Mouse (Mus musculus): Measurements from ENCODE around the gene Pmpcb.

DNA sequence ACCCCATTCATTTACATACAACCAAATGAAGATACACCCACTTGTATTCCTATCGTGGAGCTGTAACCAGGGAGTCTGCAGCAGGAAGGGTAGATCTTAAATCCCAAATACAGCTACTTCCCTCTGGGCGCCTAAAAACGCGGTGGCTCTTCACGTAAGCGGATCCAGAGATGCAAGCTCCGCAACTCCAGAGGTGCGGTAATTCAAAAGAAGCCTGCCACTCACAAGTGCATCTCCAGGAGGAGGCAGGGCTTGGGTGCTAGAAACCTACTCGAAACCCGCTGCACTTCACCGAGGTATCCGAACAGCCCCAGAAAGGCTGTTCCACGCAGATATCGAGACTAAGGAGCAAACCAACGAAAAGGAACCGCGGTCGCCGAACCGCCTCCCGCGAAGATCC lies 36.0 kb upstream of the Pmpcb start:
- no peak for TF ChIP-seq CTCF (IDR thresholded peaks at IDR 0.05; ENCODE audit: borderline replicate concordance, control insufficient read depth, extremely low read depth, insufficient read depth, low read length, poor library complexity)
- no peak for TF ChIP-seq POLR2A (IDR thresholded peaks at IDR 0.05; ENCODE audit: control insufficient read depth, extremely low read depth, insufficient read depth, low read length, poor library complexity)

All from thymus, adult 2 months (tissue).